Mouse (Mus musculus) E14TG2a.4 (cell line): ENCODE results near the gene Nfe2l2.

ENCODE experiments used
- CTCF ChIP-seq: conservative IDR thresholded peaks from 2 replicates; pipeline ENCODE4 v1.5.1; 2014; ENCODE audit warnings: low read length
- NANOG ChIP-seq: IDR thresholded peaks from 2 replicates; pipeline ENCODE4 v1.6.1; 2014; ENCODE audit warnings: borderline replicate concordance, low read length, mixed read lengths
- POU5F1 ChIP-seq: IDR thresholded peaks from 2 replicates; pipeline ENCODE4 v1.6.1; 2014; ENCODE audit warnings: low read length, borderline replicate concordance

DNA sequence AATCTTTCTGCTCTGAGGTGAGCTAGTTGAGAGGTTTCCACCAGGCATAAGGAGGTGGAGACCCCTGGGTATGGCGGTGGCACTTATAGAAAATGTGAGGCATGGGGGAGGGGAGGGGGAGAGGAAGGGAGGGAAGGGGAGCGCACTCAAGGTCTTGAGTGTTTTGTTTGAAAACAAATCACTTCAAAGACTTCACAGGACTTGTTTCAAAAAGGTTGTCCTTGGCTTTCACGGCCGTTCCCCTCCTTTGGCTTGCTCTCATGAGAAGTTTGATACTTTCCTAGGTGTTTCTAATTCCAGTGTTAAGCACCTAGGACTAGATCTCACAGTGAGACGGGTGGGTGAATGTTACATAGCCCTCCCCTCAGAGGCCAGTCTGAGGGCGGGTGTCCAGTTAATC lies 47.5 kb upstream of the Nfe2l2 start:
- no peak for TF ChIP-seq CTCF
- TF ChIP-seq NANOG: no peak
- no peak for TF ChIP-seq POU5F1
